Mouse (Mus musculus): Measurements from ENCODE around the gene Frrs1. TPM values are rescaled to one million over a fixed set of nuclear protein-coding genes. Genes with fewer than 3 reads are reported as not detected.

The Frrs1 gene
- polyA plus RNA-seq, 1 experiment, result 32.4 TPM

DNA sequence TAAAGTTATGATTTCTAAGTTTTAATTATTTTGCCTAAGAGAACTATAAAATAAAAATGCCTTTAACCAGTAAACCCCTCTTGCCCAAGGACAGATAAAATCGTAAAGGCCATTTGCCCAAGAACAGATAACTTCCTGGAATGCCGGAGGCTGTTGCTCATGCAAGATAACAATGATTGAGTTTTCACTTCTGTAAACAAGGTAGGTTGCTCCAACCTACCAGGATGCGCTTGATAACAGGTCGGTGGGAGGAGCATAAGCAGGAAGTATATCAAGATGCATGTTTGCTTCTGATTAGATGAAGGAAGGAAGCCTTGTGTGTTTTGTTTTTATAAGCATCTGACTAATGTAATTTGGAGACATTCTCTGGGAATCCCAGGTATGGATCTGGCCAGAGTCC lies 13.2 kb upstream of the Frrs1 start:
- no peak for TF ChIP-seq POLR2A (IDR thresholded peaks at IDR 0.05; ENCODE audit: low read depth, low read length)
- TF ChIP-seq CTCF (IDR thresholded peaks at IDR 0.05; ENCODE audit: borderline replicate concordance, insufficient read depth, low read length), result no peak
- Histone ChIP-seq H3K4me3 (ENCODE audit: insufficient read depth, low read length) (no peak overlapping the region), H3K27ac (ENCODE audit: insufficient read depth, low read length) (no peak overlapping the region), H3K4me1 (ENCODE audit: control insufficient read depth, insufficient read depth, low read length) (peaks cover 8% of the 10 kb centered on the region)

DNA sequence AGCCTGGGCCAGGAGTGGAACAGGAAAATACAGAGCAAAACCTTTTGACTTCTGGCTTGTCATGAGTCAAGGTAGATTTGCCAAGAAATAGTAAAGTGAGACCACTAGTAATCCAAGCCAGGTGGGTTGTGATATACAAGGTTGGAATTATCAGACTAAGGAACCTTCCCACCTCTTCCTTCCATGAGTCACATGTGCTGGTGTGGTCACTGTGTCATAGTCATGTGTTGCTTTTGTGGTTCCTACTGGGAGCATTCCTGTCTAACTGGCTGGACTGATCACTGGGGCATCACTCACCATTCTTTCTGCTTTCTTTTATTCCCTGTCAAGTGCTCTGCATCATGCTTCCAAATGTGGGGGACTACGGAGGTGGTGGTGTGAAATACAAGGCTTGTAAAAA lies 11.2 kb upstream of the Frrs1 start:
- H3K4me1 ChIP-seq (ENCODE audit: control insufficient read depth, insufficient read depth, low read length), result peaks cover 8% of the 10 kb centered on the region
- no peak overlapping the region for H3K4me3 ChIP-seq (ENCODE audit: insufficient read depth, low read length)
- no peak overlapping the region; the same call in 1 of the 2 replicates for H3K27ac ChIP-seq (ENCODE audit: insufficient read depth, low read length)
- no peak for TF ChIP-seq POLR2A (IDR thresholded peaks at IDR 0.05; ENCODE audit: low read depth, low read length)

DNA sequence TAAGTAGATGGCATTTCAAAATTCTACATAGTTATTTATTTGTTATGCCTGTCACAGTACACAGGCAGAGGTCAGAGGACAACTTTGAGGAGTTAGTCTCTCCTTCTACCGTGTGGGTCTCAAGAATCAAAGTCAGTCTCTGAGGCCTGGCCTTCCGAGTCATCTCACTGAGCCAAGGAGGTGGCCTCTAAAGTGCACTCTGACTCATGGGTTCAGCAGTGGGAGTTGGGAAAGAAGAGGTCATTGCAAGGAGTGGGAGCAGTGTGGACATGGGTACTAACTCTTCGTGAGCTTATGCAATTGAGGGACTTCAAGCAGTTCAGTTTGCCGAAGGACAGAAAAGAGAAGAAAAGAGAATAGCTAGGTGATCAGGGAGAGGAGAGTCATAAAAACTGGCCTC lies 10.3 kb upstream of the Frrs1 start:
- Histone ChIP-seq H3K4me3 (ENCODE audit: insufficient read depth, low read length) (no peak overlapping the region), H3K27ac (ENCODE audit: insufficient read depth, low read length) (no peak overlapping the region), H3K4me1 (ENCODE audit: control insufficient read depth, insufficient read depth, low read length) (peaks cover 8% of the 10 kb centered on the region)
- TF ChIP-seq POLR2A (IDR thresholded peaks at IDR 0.05; ENCODE audit: low read depth, low read length) (no peak), CTCF (IDR thresholded peaks at IDR 0.05; ENCODE audit: borderline replicate concordance, insufficient read depth, low read length) (no peak)

DNA sequence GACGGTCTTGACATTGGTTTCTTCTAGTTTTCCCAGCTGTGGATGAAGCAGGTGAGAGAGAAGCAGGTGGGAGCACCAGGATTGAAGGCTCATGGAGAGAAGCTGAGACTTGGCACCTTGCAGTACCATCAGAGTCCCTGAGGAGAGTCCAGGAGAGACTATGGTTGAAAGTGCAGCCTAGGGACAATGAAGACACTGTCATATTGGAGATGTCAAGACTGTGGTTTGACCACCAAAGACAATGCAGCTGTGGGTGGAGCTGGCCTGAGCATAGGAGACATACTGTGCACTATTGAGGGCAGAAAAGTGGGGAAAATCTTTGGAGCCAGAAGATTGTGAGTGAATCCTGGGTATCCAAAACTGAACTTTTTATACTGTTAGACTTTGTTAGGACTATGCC lies 8.9 kb upstream of the Frrs1 start:
- no peak overlapping the region for H3K27ac ChIP-seq (ENCODE audit: insufficient read depth, low read length)
- H3K4me3 ChIP-seq (ENCODE audit: insufficient read depth, low read length), result no peak overlapping the region
- peaks cover 8% of the 10 kb centered on the region for H3K4me1 ChIP-seq (ENCODE audit: control insufficient read depth, insufficient read depth, low read length)
- TF ChIP-seq POLR2A (IDR thresholded peaks at IDR 0.05; ENCODE audit: low read depth, low read length) (no peak), CTCF (IDR thresholded peaks at IDR 0.05; ENCODE audit: borderline replicate concordance, insufficient read depth, low read length) (no peak)

DNA sequence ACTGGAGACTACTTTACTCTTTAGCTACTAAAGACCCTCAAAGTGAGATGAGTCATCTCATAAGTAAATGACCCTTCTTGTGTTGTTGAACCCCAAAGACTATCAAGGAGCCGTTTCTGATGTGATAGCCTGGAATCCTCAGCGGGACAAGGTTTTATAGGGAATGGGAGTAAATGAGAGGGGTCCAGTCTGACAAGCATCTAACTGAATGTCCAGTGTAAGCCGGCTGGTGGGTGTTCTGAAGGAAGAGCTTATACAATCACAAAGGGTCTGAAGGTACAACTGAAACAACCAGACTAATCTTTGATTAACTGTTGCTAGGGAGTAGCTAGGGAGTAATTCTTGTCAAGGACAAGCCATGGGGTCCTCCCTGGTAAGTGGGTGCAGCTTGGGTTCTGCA lies 6.8 kb upstream of the Frrs1 start:
- Histone ChIP-seq H3K27ac (ENCODE audit: insufficient read depth, low read length) (no peak overlapping the region), H3K4me1 (ENCODE audit: control insufficient read depth, insufficient read depth, low read length) (peaks cover 8% of the 10 kb centered on the region; the same call in 1 of the 2 replicates), H3K4me3 (ENCODE audit: insufficient read depth, low read length) (no peak overlapping the region)
- TF ChIP-seq POLR2A (IDR thresholded peaks at IDR 0.05; ENCODE audit: low read depth, low read length) (no peak), CTCF (IDR thresholded peaks at IDR 0.05; ENCODE audit: borderline replicate concordance, insufficient read depth, low read length) (no peak)

DNA sequence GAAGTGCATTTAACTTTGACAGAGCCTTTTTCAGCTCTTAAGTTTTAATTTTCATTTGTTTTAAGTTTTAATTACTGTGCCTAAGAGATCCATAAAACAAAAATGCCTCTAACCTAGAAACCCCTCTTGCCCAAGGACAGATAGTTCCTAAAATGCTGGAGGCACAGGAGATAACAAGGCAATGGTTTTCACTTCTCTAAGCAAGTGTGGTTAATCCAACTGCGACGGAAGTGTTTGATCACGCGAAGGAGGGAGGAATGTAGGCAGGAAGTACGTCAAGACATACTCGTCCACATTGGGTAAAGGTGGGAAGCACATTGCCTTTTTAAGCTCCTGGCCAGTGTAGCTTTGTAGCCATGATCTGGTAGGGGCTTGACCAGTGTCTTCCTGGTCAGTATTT lies 1.7 kb upstream of the Frrs1 start:
- Histone ChIP-seq H3K4me3 (ENCODE audit: insufficient read depth, low read length) (no peak overlapping the region), H3K27ac (ENCODE audit: insufficient read depth, low read length) (no peak overlapping the region), H3K4me1 (ENCODE audit: control insufficient read depth, insufficient read depth, low read length) (0 out of 2 replicates have a peak, but pooled peaks cover 2% of the 10 kb centered on the region)
- TF ChIP-seq CTCF (IDR thresholded peaks at IDR 0.05; ENCODE audit: borderline replicate concordance, insufficient read depth, low read length) (no peak), POLR2A (IDR thresholded peaks at IDR 0.05; ENCODE audit: low read depth, low read length) (no peak)

DNA sequence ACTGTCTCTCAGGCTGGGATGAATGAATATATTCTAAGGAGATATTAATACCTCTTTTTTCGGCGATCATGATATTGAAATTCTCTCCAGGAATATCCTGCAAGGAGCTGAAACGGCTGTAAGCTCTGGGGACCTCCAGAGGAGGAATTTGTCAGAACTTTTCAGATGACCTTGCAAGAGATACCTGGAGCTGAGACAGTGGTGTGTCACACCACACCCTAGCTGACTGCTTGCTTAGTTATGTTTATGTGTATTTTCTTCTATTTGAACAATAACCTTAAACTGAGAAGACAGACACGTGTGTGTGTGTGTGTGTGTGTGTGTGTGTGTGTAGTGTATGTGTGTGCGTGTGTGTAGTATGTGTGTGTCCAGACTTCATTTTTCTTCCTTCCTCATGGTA lies 488 bp downstream of the Frrs1 start:
- TF ChIP-seq POLR2A (IDR thresholded peaks at IDR 0.05; ENCODE audit: low read depth, low read length) (no peak), CTCF (IDR thresholded peaks at IDR 0.05; ENCODE audit: borderline replicate concordance, insufficient read depth, low read length) (no peak)
- no peak overlapping the region for H3K4me3 ChIP-seq (ENCODE audit: insufficient read depth, low read length)
- H3K27ac ChIP-seq (ENCODE audit: insufficient read depth, low read length), result no peak overlapping the region
- H3K4me1 ChIP-seq (ENCODE audit: control insufficient read depth, insufficient read depth, low read length), result peaks cover 7% of the 10 kb centered on the region; the same call in 1 of the 2 replicates

DNA sequence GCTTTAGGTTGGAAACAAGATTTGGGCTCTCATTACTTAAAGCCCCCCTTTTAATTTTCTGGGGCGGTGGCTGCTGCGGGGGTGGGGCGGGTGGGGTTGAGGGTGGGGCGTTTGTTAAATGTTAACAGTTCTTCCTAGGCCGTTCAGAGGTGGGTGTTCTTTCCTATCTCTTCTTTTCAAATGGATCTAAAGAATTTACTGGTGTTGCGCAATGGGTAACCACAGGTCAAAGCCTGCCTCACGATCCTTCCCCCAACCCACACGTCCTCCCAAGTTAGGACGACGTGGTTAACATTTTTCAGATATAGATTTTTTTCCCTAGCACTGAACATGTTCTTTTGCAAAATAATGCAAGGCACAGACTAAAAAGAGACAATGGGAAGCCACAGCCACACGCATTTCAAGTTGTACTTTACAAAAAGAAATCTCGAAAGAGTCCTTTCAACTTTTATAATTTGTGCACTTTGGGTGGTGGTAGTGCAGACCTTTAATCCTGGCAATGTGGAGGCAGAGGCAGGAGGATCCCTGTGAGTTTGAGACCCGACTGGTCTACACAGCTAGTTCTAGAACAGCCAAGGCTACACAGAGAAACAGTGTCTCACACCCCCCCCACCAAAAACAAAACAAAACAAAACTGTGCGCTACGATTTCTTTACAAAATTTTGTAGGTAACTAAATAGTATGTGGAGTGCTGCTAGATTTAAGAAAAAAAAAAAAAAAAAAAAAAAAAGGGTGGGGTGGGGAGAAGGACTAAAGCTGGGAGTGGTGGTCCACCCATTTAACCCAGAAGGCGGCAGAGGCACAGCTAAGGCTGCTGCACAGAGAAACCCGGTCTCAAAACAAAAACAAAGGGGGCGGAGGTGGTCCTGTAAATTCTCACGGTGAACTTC lies 1.3 kb downstream of the Frrs1 start:
- TF ChIP-seq CTCF (IDR thresholded peaks at IDR 0.05; ENCODE audit: borderline replicate concordance, insufficient read depth, low read length), result no peak
- TF ChIP-seq POLR2A (IDR thresholded peaks at IDR 0.05; ENCODE audit: low read depth, low read length), result no peak
- H3K27ac ChIP-seq (ENCODE audit: insufficient read depth, low read length), result no peak overlapping the region
- H3K4me3 ChIP-seq (ENCODE audit: insufficient read depth, low read length), result no peak overlapping the region; the same call in 1 of the 2 replicates
- peaks cover 9% of the 10 kb centered on the region; the same call in 1 of the 2 replicates for H3K4me1 ChIP-seq (ENCODE audit: control insufficient read depth, insufficient read depth, low read length)

DNA sequence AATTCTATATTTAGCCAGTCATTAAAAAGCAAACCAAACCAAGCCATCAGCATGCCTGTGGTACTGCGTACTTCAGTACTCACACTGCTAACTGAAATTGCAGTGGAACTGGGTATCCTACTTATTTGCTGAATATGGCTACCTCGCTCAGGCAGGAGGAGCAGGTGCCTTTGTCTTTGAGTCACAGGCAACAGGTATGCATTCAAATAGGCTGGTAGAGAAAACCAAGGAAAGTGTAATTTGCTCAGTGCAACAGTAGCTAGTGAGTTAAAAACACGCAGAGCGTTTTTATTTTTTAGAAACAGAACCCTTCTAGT lies 1.9 kb downstream of the Frrs1 start:
- peak overlapping the region; percentile 64 for H3K4me3 ChIP-seq (ENCODE audit: insufficient read depth, low read length)
- TF ChIP-seq POLR2A (IDR thresholded peaks at IDR 0.05; ENCODE audit: low read depth, low read length) (no peak), CTCF (IDR thresholded peaks at IDR 0.05; ENCODE audit: borderline replicate concordance, insufficient read depth, low read length) (no peak)
- no peak overlapping the region for H3K27ac ChIP-seq (ENCODE audit: insufficient read depth, low read length)
- H3K4me1 ChIP-seq (ENCODE audit: control insufficient read depth, insufficient read depth, low read length), result peaks cover 9% of the 10 kb centered on the region; the same call in 1 of the 2 replicates

DNA sequence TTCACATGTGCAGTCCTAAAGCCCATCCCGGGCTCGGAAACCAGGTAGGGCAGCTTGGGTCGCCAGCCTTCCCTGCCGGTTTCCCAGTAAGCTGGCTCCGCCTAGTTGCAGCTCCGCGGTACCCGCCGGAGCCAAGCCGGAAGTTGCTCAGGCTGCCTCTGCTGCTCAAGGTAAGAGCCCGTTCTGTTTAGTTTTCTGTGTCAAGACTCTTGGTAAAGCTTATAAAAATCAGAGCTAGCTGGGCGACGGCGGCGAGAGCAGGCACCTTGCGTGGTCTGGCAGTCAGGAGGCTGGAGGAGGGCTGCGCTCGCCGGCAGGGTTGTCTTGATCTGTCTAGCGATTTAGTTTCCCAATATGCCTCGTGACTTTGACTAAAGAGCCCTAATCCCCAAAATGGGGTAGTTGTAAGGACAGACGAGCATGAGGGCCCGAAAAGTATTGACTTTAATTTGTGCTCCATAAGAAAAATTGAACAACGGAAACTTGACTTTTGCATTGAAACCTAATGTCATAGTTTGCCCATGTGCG lies 2.3 kb downstream of the Frrs1 start:
- TF ChIP-seq CTCF (IDR thresholded peaks at IDR 0.05; ENCODE audit: borderline replicate concordance, insufficient read depth, low read length) (no peak), POLR2A (IDR thresholded peaks at IDR 0.05; ENCODE audit: low read depth, low read length) (peak; percentile 47)
- Histone ChIP-seq H3K4me3 (ENCODE audit: insufficient read depth, low read length) (peak overlapping the region; percentile 64), H3K27ac (ENCODE audit: insufficient read depth, low read length) (peak overlapping the region; percentile 28; the same call in 1 of the 2 replicates), H3K4me1 (ENCODE audit: control insufficient read depth, insufficient read depth, low read length) (peaks cover 9% of the 10 kb centered on the region; the same call in 1 of the 2 replicates)
